Mouse (Mus musculus): ENCODE measurements around the gene Defb3. TPM values are rescaled to one million over a fixed set of nuclear protein-coding genes. Genes with fewer than 3 reads are reported as not detected.
"Not testable (repeated sequence)": the region's sequence is repeated elsewhere in the genome, so short reads cannot be mapped to it uniquely, and the experiment has no call there.

Gene Defb3
- total RNA-seq (2021), result not detected

DNA sequence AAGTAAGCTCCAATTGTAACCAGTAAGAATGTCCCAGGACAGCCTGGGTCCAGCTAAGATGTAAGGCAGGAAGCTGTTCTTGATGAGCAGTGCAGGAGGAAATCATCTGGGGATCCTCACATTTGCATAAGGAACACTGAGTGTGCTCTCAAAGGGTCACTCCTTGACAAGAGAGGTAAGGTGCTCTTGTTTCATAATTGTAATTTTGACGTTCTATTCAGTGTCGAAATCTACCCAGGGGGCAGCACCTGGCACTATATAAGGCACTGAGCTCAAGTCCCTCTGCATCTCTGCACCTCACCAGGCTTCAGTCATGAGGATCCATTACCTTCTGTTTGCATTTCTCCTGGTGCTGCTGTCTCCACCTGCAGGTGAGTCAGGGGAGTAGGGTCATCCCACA lies at the start of gene Defb3:
Gene Defb3, plus strand, starts transcription at position 301 of the 400 bp plus-strand sequence.
- DNase-seq (ENCODE audit: low spot score in 2 of 2); intact Hi-C loops (cut with DNase I): not testable (repeated sequence)

DNA sequence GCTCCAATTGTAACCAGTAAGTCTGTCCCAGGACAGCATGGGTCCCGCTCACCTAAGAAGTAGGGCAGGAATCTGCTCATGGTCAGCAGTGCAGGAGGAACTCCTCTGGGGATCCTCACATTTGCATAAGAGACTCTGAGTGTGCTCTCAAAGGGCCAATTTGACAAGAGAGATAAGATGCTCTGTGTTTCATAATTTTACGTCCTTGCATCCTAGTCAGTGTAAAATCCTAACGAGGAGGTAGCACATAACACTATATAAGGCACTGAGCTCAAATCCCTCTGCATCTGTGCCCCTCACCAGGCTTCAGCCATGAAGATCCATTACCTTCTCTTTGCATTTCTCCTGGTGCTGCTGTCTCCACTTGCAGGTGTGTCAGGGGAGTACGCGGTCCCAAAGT lies 45.9 kb upstream of the Defb3 start, which contains the start of gene Defb5:
Gene Defb5, plus strand, starts transcription at position 301 of the 400 bp plus-strand sequence.
- intact Hi-C loops (cut with DNase I), result loop anchor here (5.0 kb wide), 1 partner anchor 275 kb away; no protein-coding TSS in a partner anchor
- DNase-seq (ENCODE audit: low spot score in 2 of 2), result no peak

GRCm38 (mm10) chr8:19258136-19258535 lies 35.0 kb upstream of the Defb3 start:
- intact Hi-C loops (cut with DNase I), result no loop called here
- no peak for DNase-seq (ENCODE audit: low spot score in 2 of 2)

GRCm38 (mm10) chr8:19259667-19260066 lies 33.5 kb upstream of the Defb3 start:
- intact Hi-C loops (cut with DNase I), result no loop called here
- DNase-seq (ENCODE audit: low spot score in 2 of 2), result no peak

DNA sequence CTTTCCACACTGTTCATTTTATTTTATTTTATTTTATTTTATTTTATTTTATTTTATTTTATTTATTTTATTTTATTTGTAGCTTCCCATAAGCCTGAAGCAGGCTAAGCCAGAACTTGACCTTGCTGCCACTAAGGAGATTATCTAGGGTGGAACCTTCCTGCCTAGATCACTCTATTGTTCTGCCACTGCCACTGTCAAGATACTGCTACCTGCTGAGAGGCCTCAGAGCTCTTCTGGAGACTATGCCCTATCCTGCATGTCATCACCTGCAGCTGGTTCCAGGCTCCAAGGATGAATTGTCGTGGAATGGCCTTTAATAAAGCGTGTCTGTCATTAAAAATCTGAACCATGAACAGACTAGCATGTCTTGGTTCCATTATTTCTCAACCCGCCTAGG lies 5.2 kb downstream of the Defb3 start:
- DNase-seq (ENCODE audit: low spot score in 2 of 2), result not testable (repeated sequence)

GRCm38 (mm10) chr8:19331836-19332235 lies 38.7 kb downstream of the Defb3 start:
- intact Hi-C loops (cut with DNase I), result no loop called here
- DNase-seq (ENCODE audit: low spot score in 2 of 2), result peak in 1 of 2 experiments; percentile 4

More for the DNA sequence above, 5.2 kb downstream of the Defb3 start:
- intact Hi-C loops (cut with DNase I), result not testable (repeated sequence)

Other genes starting within 250 kb of the Defb3 start
- not detected for gene Defb39, start 228.6 kb upstream of the Defb3 start, total RNA-seq (2021)
- gene Defb12, start 178.5 kb upstream of the Defb3 start, total RNA-seq (2021), result not detected
- not detected for gene Defb34, start 169.6 kb upstream of the Defb3 start, total RNA-seq (2021)
- not detected for gene Gm45826, start 152.6 kb upstream of the Defb3 start, total RNA-seq (2021)
- gene Defb14, start 99.0 kb upstream of the Defb3 start, total RNA-seq (2021), result not detected
- gene Defb4, start 94.7 kb upstream of the Defb3 start, total RNA-seq (2021), result not detected
- gene Defb6, start 67.9 kb upstream of the Defb3 start, total RNA-seq (2021), result not detected
- gene Defb46, start 53.4 kb upstream of the Defb3 start, total RNA-seq (2021), result not detected
- gene Defb5, start 45.8 kb upstream of the Defb3 start, total RNA-seq (2021), result not detected
- gene Defb8, start 154.2 kb downstream of the Defb3 start, total RNA-seq (2021), result not detected
- not detected for gene Defb7, start 201.7 kb downstream of the Defb3 start, total RNA-seq (2021)

All from left cerebral cortex, postnatal 25 days (tissue).